Mouse (Mus musculus) heart, adult 2 months (tissue): ENCODE measurements around the gene Catsperz.

Experiments
- EP300 ChIP-seq: fragments of 200-500 bp; IDR thresholded peaks from 2 replicates; pipeline ENCODE4 v1.6.1; 2011; ENCODE audit warnings: low read depth, low read length, control low read depth; ENCODE audit not compliant: insufficient read depth
- POLR2A ChIP-seq: fragments of 200-500 bp; IDR thresholded peaks from 2 replicates; pipeline ENCODE4 v1.6.1; 2011; ENCODE audit warnings: mild to moderate bottlenecking, low read depth, low read length, control low read depth; ENCODE audit not compliant: insufficient read depth

GRCm38 (mm10) chr19:6925611-6926329, 590 bp upstream of the Catsperz start:
- TF ChIP-seq POLR2A (no peak), EP300 (no peak)
